Mouse (Mus musculus) forebrain, embryonic 12.5 days (tissue): Measurements from ENCODE around the gene H2-Aa. TPM values are rescaled to one million over a fixed set of nuclear protein-coding genes. Genes with fewer than 3 reads are reported as not detected.
A peak's percentile ranks its signal among the peaks of the same experiment; 100 is the strongest.

Experiments
- ATAC-seq: fragments of 200-750 bp; cut with Nextera tagmentation; 2 replicates; pipeline ENCODE4 v1.8.0; 2017; ENCODE audit warnings: moderate TSS enrichment; ENCODE audit not compliant: low FRiP score
- H3K27ac ChIP-seq: fragments of 300-500 bp; sonication (generic); 2 replicates; pipeline ENCODE4 v1.5.1; 2016; ENCODE audit warnings: mild to moderate bottlenecking
- H3K27me3 ChIP-seq: fragments of 300-500 bp; sonication (generic); 2 replicates; pipeline ENCODE4 v1.6.1; 2016; ENCODE audit warnings: mild to moderate bottlenecking
- H3K36me3 ChIP-seq: fragments of 300-500 bp; sonication (generic); replicated peaks from 2 replicates; pipeline ENCODE4 v1.6.1; 2016; ENCODE audit warnings: mild to moderate bottlenecking
- H3K4me1 ChIP-seq: fragments of 300-500 bp; sonication (generic); 2 replicates; pipeline ENCODE4 v1.6.1; 2016
- H3K4me2 ChIP-seq: fragments of 300-500 bp; sonication (generic); 2 replicates; pipeline ENCODE4 v1.6.1; 2016; ENCODE audit warnings: mild to moderate bottlenecking, moderate library complexity
- H3K4me3 ChIP-seq: fragments of 300-500 bp; sonication (generic); replicated peaks from 2 replicates; pipeline ENCODE4 v1.5.1; 2016; ENCODE audit warnings: mild to moderate bottlenecking
- H3K9ac ChIP-seq: fragments of 300-500 bp; sonication (generic); 2 replicates; pipeline ENCODE4 v1.6.1; 2016; ENCODE audit warnings: mild to moderate bottlenecking
- H3K9me3 ChIP-seq: fragments of 300-500 bp; sonication (generic); 2 replicates; pipeline ENCODE4 v1.6.1; 2016
- WGBS: fragments of 180-500 bp; shearing (Covaris S2); methylation state at CpG from one replicate; pipeline ENCODE4 v1.1.7; 2016; 5-methylcytosine and 5-hydroxymethylcytosine counted together
- polyA plus RNA-seq: library from polyadenylated mRNA; unstranded; fragments of >200 nt; fragmentation: Nextera tagmentation; extraction: Ambion mirVana; gene quantifications from 2 replicates; pipeline ENCODE4 v1.2.1, GENCODE M21; 2016

H2-Aa gene
- polyA plus RNA-seq, 1 experiment from 2014 or later: not detected

GRCm38 (mm10) chr17:34280499-34281038, 7.1 kb downstream of the H2-Aa start:
- Histone ChIP-seq H3K4me3 (no peak overlapping the region), H3K27me3 (no peaks in the 10 kb centered on the region), H3K27ac (no peak overlapping the region), H3K4me1 (no peaks in the 10 kb centered on the region), H3K36me3 (no peaks in the 10 kb centered on the region), H3K4me2 (no peak overlapping the region), H3K9me3 (no peaks in the 10 kb centered on the region), H3K9ac (no peak overlapping the region)
- 76% methylated on average over 1 of the region's 1 CpGs for WGBS
- ATAC-seq: no peak

- no peaks in the 10 kb centered on the region for H3K9me3 ChIP-seq
- H3K27me3 ChIP-seq: 0 out of 2 replicates have a peak, but pooled peaks cover 7% of the 10 kb centered on the region
- no peak overlapping the region for H3K4me3 ChIP-seq
- H3K36me3 ChIP-seq: no peaks in the 10 kb centered on the region
- ATAC-seq: no peak
- no peak overlapping the region for H3K9ac ChIP-seq
- no peak overlapping the region for H3K4me2 ChIP-seq
- no peak overlapping the region for H3K27ac ChIP-seq
- H3K4me1 ChIP-seq: no peaks in the 10 kb centered on the region
- 91% methylated on average over 1 of the region's 1 CpGs for WGBS
Measured at GRCm38 (mm10) chr17:34272102-34272501, 15.5 kb downstream of the H2-Aa start.

- WGBS: 87% methylated on average over 2 of the region's 2 CpGs
- Histone ChIP-seq H3K36me3 (no peaks in the 10 kb centered on the region), H3K4me1 (no peaks in the 10 kb centered on the region), H3K27ac (no peak overlapping the region), H3K27me3 (peaks cover 14% of the 10 kb centered on the region; the same call in 1 of the 2 replicates), H3K4me3 (no peak overlapping the region), H3K4me2 (no peak overlapping the region), H3K9ac (no peak overlapping the region), H3K9me3 (no peaks in the 10 kb centered on the region)
- no peak for ATAC-seq
Measured at GRCm38 (mm10) chr17:34270940-34271339, 16.7 kb downstream of the H2-Aa start.

- H3K4me1 ChIP-seq: peaks cover under 1% of the 10 kb centered on the region
- H3K9me3 ChIP-seq: no peaks in the 10 kb centered on the region
- no peak overlapping the region for H3K27ac ChIP-seq
- no peak overlapping the region for H3K9ac ChIP-seq
- peaks cover 19% of the 10 kb centered on the region for H3K27me3 ChIP-seq
- H3K4me3 ChIP-seq: no peak overlapping the region
- WGBS: 84% methylated on average over 2 of the region's 2 CpGs
- no peaks in the 10 kb centered on the region for H3K36me3 ChIP-seq
- no peak overlapping the region for H3K4me2 ChIP-seq
- no peak for ATAC-seq
Measured at GRCm38 (mm10) chr17:34270230-34270629, 17.4 kb downstream of the H2-Aa start.

GRCm38 (mm10) chr17:34269817-34270216, 17.8 kb downstream of the H2-Aa start:
- Histone ChIP-seq H3K4me2 (no peak overlapping the region), H3K4me1 (peaks cover 5% of the 10 kb centered on the region), H3K36me3 (no peaks in the 10 kb centered on the region), H3K4me3 (no peak overlapping the region), H3K9ac (no peak overlapping the region), H3K9me3 (no peaks in the 10 kb centered on the region), H3K27me3 (peaks cover 23% of the 10 kb centered on the region), H3K27ac (no peak overlapping the region)
- ATAC-seq: no peak
- 79% methylated on average over 4 of the region's 4 CpGs for WGBS

- H3K27ac ChIP-seq: no peak overlapping the region
- WGBS: 89% methylated on average over 2 of the region's 2 CpGs
- H3K36me3 ChIP-seq: no peaks in the 10 kb centered on the region
- no peak overlapping the region for H3K4me2 ChIP-seq
- ATAC-seq: no peak
- H3K4me3 ChIP-seq: no peak overlapping the region
- peaks cover 13% of the 10 kb centered on the region for H3K4me1 ChIP-seq
- H3K27me3 ChIP-seq: peaks cover 33% of the 10 kb centered on the region
- H3K9ac ChIP-seq: no peak overlapping the region
- H3K9me3 ChIP-seq: no peaks in the 10 kb centered on the region
Measured at GRCm38 (mm10) chr17:34268748-34269147, 18.9 kb downstream of the H2-Aa start.

- ATAC-seq: no peak
- H3K4me3 ChIP-seq: no peak overlapping the region
- H3K36me3 ChIP-seq: no peaks in the 10 kb centered on the region
- no peak overlapping the region for H3K9ac ChIP-seq
- no peak overlapping the region for H3K4me2 ChIP-seq
- no peak overlapping the region for H3K27ac ChIP-seq
- WGBS: 68% methylated on average over 2 of the region's 2 CpGs
- no peaks in the 10 kb centered on the region for H3K9me3 ChIP-seq
- H3K27me3 ChIP-seq: peaks cover 38% of the 10 kb centered on the region
- H3K4me1 ChIP-seq: peaks cover 18% of the 10 kb centered on the region
Measured at GRCm38 (mm10) chr17:34268262-34268661, 19.4 kb downstream of the H2-Aa start.

GRCm38 (mm10) chr17:34264452-34265351, 22.9 kb downstream of the H2-Aa start:
- H3K9me3 ChIP-seq: no peaks in the 10 kb centered on the region
- peak; percentile 27 for ATAC-seq
- no peaks in the 10 kb centered on the region for H3K36me3 ChIP-seq
- WGBS: under 1% methylated on average over 89 of the region's 93 CpGs
- H3K4me2 ChIP-seq: peak overlapping the region; percentile 93
- H3K4me3 ChIP-seq: peak overlapping the region; percentile 53
- H3K27me3 ChIP-seq: peaks cover 51% of the 10 kb centered on the region
- peaks cover 20% of the 10 kb centered on the region for H3K4me1 ChIP-seq
- H3K27ac ChIP-seq: no peak overlapping the region
- H3K9ac ChIP-seq: peak overlapping the region; percentile 61

GRCm38 (mm10) chr17:34263811-34264371, 23.7 kb downstream of the H2-Aa start:
- H3K4me1 ChIP-seq: peaks cover 20% of the 10 kb centered on the region
- 3% methylated on average over 14 of the region's 14 CpGs for WGBS
- no peaks in the 10 kb centered on the region for H3K9me3 ChIP-seq
- peak overlapping the region; percentile 93 for H3K4me2 ChIP-seq
- no peak for ATAC-seq
- no peaks in the 10 kb centered on the region for H3K36me3 ChIP-seq
- H3K27ac ChIP-seq: no peak overlapping the region
- H3K9ac ChIP-seq: no peak overlapping the region
- H3K27me3 ChIP-seq: peaks cover 54% of the 10 kb centered on the region
- H3K4me3 ChIP-seq: peak overlapping the region; percentile 53

- Histone ChIP-seq H3K27ac (no peak overlapping the region), H3K9ac (peak overlapping the region; percentile 39; the same call in 1 of the 2 replicates), H3K27me3 (peaks cover 60% of the 10 kb centered on the region), H3K9me3 (no peaks in the 10 kb centered on the region), H3K4me3 (peak overlapping the region; percentile 53), H3K4me2 (peak overlapping the region; percentile 93), H3K36me3 (no peaks in the 10 kb centered on the region), H3K4me1 (peaks cover 20% of the 10 kb centered on the region)
- ATAC-seq: peak; percentile 74
- WGBS: under 1% methylated on average over 8 of the region's 8 CpGs
Measured at GRCm38 (mm10) chr17:34263068-34263467, 24.6 kb downstream of the H2-Aa start.

- H3K27me3 ChIP-seq: peaks cover 52% of the 10 kb centered on the region
- H3K4me1 ChIP-seq: peaks cover 20% of the 10 kb centered on the region
- H3K36me3 ChIP-seq: no peaks in the 10 kb centered on the region
- no peak overlapping the region for H3K4me3 ChIP-seq
- peak; percentile 70 for ATAC-seq
- WGBS: 37% methylated on average over 4 of the region's 4 CpGs
- H3K9me3 ChIP-seq: no peaks in the 10 kb centered on the region
- H3K9ac ChIP-seq: no peak overlapping the region
- no peak overlapping the region for H3K27ac ChIP-seq
- H3K4me2 ChIP-seq: no peak overlapping the region
Measured at GRCm38 (mm10) chr17:34261502-34261901, 26.1 kb downstream of the H2-Aa start.

- WGBS: 86% methylated on average over 5 of the region's 5 CpGs
- H3K36me3 ChIP-seq: no peaks in the 10 kb centered on the region
Measured at GRCm38 (mm10) chr17:34260551-34260950, 27.1 kb downstream of the H2-Aa start.

More at GRCm38 (mm10) chr17:34260551-34260950, 27.1 kb downstream of the H2-Aa start:
- Histone ChIP-seq H3K4me2 (no peak overlapping the region), H3K4me1 (peaks cover 20% of the 10 kb centered on the region), H3K27me3 (peaks cover 48% of the 10 kb centered on the region), H3K4me3 (no peak overlapping the region), H3K27ac (no peak overlapping the region), H3K9ac (no peak overlapping the region), H3K9me3 (no peaks in the 10 kb centered on the region)
- no peak for ATAC-seq
